Comparison of ENCODE assay signal across 9 mouse cellular contexts in genomic region chr19:5455568-5455967, GRCm38 (mm10). TPM values are rescaled to one million over a fixed set of nuclear protein-coding genes. Genes with fewer than 3 reads are reported as not detected.
DNase-seq lines count a peak whose midpoint lies in the region; ATAC-seq and TF ChIP-seq lines count a peak whose summit lies in the region.
"Had no signal": no experiment of that assay in that cellular context is flagged by ENCODE, and none has a peak within 500 bp of the region (broad histone marks: within the 10 kb centered on the region; RNA-seq: fewer than 3 reads in every experiment).

No protein-coding gene starts in this region.

- no peak for ATAC-seq in heart, embryonic 15.5 days (replicated peaks; ENCODE audit: insufficient number of reproducible peaks, insufficient read depth, low FRiP score, low read depth)
- no peak for ATAC-seq in liver, embryonic 15.5 days (ENCODE audit: insufficient read depth)
- ATAC-seq in erythroid progenitor cell, adult 5-6 weeks (replicated peaks; ENCODE audit: low FRiP score, poor library complexity, severe bottlenecking): no peak

- H3K9me3 ChIP-seq in heart, embryonic 15.5 days (replicated peaks): no peaks in the 10 kb centered on the region
- H3K9me3 ChIP-seq in liver, embryonic 15.5 days (replicated peaks): no peaks in the 10 kb centered on the region

- peak overlapping the region; percentile 77 for H3K4me3 ChIP-seq in cerebellum, adult 2 months (replicated peaks; ENCODE audit: insufficient read depth, low read depth, low read length)
- no peak overlapping the region for H3K4me3 ChIP-seq in C2C12 (ENCODE audit: insufficient read depth, poor library complexity, severe bottlenecking)
- H3K4me3 ChIP-seq in heart, embryonic 15.5 days: peak overlapping the region; percentile 64
- peak overlapping the region; percentile 76; the same call in 1 of the 2 replicates for H3K4me3 ChIP-seq in liver, embryonic 15.5 days (replicated peaks)

- peaks cover 10% of the 10 kb centered on the region for H3K4me1 ChIP-seq in cerebellum, adult 2 months (ENCODE audit: control insufficient read depth, insufficient read depth, low read length)
- H3K4me1 ChIP-seq in heart, embryonic 15.5 days (replicated peaks): peaks cover 36% of the 10 kb centered on the region
- peaks cover 47% of the 10 kb centered on the region for H3K4me1 ChIP-seq in liver, embryonic 15.5 days (replicated peaks)

- TF ChIP-seq POLR2A in cerebellum, adult 2 months (IDR thresholded peaks at IDR 0.05; ENCODE audit: borderline replicate concordance, insufficient read depth, low read length): no peak

- H3K36me3 ChIP-seq in C2C12 (ENCODE audit: control insufficient read depth, insufficient read depth): peaks cover 61% of the 10 kb centered on the region
- no peaks in the 10 kb centered on the region for H3K36me3 ChIP-seq in heart, embryonic 15.5 days
- H3K36me3 ChIP-seq in liver, embryonic 15.5 days (replicated peaks): no peaks in the 10 kb centered on the region

- H3K79me2 ChIP-seq in C2C12 (ENCODE audit: control insufficient read depth, insufficient read depth): peaks cover 66% of the 10 kb centered on the region

- peak overlapping the region; percentile 94 for H3K4me2 ChIP-seq in heart, embryonic 15.5 days
- H3K4me2 ChIP-seq in liver, embryonic 15.5 days: peak overlapping the region; percentile 100

- no peaks in the 10 kb centered on the region for H3K27me3 ChIP-seq in cerebellum, adult 2 months (ENCODE audit: control insufficient read depth, insufficient read depth, low read length)
- no peaks in the 10 kb centered on the region for H3K27me3 ChIP-seq in C2C12 (ENCODE audit: control insufficient read depth, insufficient read depth, insufficient read length)
- peaks cover 1% of the 10 kb centered on the region; the same call in 1 of the 2 replicates for H3K27me3 ChIP-seq in heart, embryonic 15.5 days
- peaks cover 23% of the 10 kb centered on the region for H3K27me3 ChIP-seq in liver, embryonic 15.5 days

- intact Hi-C loops in left cerebral cortex, postnatal 36 days (cut with DNase I): no loop called here

- DNase-seq in cerebellum, adult 2 months: peak in 1 of 2 experiments; percentile 30
- no peak for DNase-seq in cerebellum, postnatal 4 days (ENCODE audit: low spot score in 2 of 2)
- no peak for DNase-seq in right cerebral cortex, postnatal 36 days (ENCODE audit: low spot score in 2 of 2)
- no peak for DNase-seq in left cerebral cortex, postnatal 36 days (ENCODE audit: low spot score in 2 of 2)
- DNase-seq: right cerebral cortex, postnatal 4 days had no signal

- peak overlapping the region; percentile 96; the same call in 1 of the 2 replicates for H3K27ac ChIP-seq in cerebellum, adult 2 months (ENCODE audit: insufficient read depth, low read length)
- H3K27ac ChIP-seq in heart, embryonic 15.5 days: peak overlapping the region; percentile 88
- no peak overlapping the region for H3K27ac ChIP-seq in liver, embryonic 15.5 days (replicated peaks)

- 8% methylated on average over 8 of the region's 8 CpGs for WGBS in cerebellum, adult 2 months
- 62% methylated on average over 8 of the region's 8 CpGs for WGBS in heart, embryonic 15.5 days
- 59% methylated on average over 8 of the region's 8 CpGs for WGBS in liver, embryonic 15.5 days (ENCODE audit: insufficient replicate concordance)

- H3K79me3 ChIP-seq in C2C12 (ENCODE audit: low read depth): peaks cover 45% of the 10 kb centered on the region

- H3K9ac ChIP-seq in heart, embryonic 15.5 days: peak overlapping the region; percentile 80; the same call in 1 of the 2 replicates
- no peak overlapping the region for H3K9ac ChIP-seq in liver, embryonic 15.5 days

- TF ChIP-seq CTCF in cerebellum, adult 2 months (IDR thresholded peaks at IDR 0.05; ENCODE audit: borderline replicate concordance, insufficient read depth, low read depth, low read length): no peak
- no peak for TF ChIP-seq CTCF in C2C12 (IDR thresholded peaks at IDR 0.05; ENCODE audit: control insufficient read depth, insufficient read depth, insufficient read length)

- H3ac ChIP-seq in C2C12 (ENCODE audit: control insufficient read depth, insufficient read length, low read depth): peak overlapping the region; percentile 9

TF ChIP-seq in C2C12, 6 proteins besides CTCF, POLR2A, EP300 and RAD21:
- no peak for TF ChIP-seq CEBPB (IDR thresholded peaks at IDR 0.05; ENCODE audit: low read depth)
- TF ChIP-seq FOSL1 (IDR thresholded peaks at IDR 0.05; ENCODE audit: insufficient read depth, low read length, poor library complexity, severe bottlenecking): no peak
- TF ChIP-seq MYOG (IDR thresholded peaks at IDR 0.05; ENCODE audit: control insufficient read depth, extremely low read depth, insufficient read length): no peak

RNA-seq across cellular contexts. Expression of gene Ccdc85b, which starts 2.1 kb away (rescaled TPM):
- polyA plus RNA-seq in cerebellum, adult 2 months (2012; rRNA removed): 31.0 and 32.5 TPM in 2 replicates
- 30.5 TPM for polyA plus RNA-seq in C2C12 (2012; fragmentation: generic; extraction: Trizol)
- polyA plus RNA-seq in heart, embryonic 15.5 days (2015; fragmentation: Nextera tagmentation; extraction: Ambion mirVana): 9.0 and 9.9 TPM in 2 replicates
- 1.6 TPM in 2 replicates for polyA plus RNA-seq in liver, embryonic 15.5 days (2015; fragmentation: Nextera tagmentation; extraction: Ambion mirVana)
- not detected in 2 replicates for total RNA-seq in erythroid progenitor cell, adult 5-6 weeks (2015; ENCODE audit: low replicate concordance)
- total RNA-seq in erythroid progenitor cell, adult 5-6 weeks (2017; ENCODE audit: low replicate concordance): 1.2 TPM in 1 of 2 replicates, not detected in the other
- total RNA-seq in left cerebral cortex, postnatal 36 days (2021): 10 to 100 TPM; 28.5 to 31.7 TPM

RNA-seq across cellular contexts. Expression of gene Fibp, which starts 4.8 kb away (rescaled TPM):
- 140 and 146 TPM in 2 replicates for polyA plus RNA-seq in cerebellum, adult 2 months (2012; rRNA removed)
- 83.7 TPM for polyA plus RNA-seq in C2C12 (2012; fragmentation: generic; extraction: Trizol)
- 97.9 and 106 TPM in 2 replicates for polyA plus RNA-seq in heart, embryonic 15.5 days (2015; fragmentation: Nextera tagmentation; extraction: Ambion mirVana)
- polyA plus RNA-seq in liver, embryonic 15.5 days (2015; fragmentation: Nextera tagmentation; extraction: Ambion mirVana): 25.3 and 28.6 TPM in 2 replicates
- total RNA-seq in erythroid progenitor cell, adult 5-6 weeks (2015; ENCODE audit: low replicate concordance): 11.5 and 21.8 TPM in 2 replicates
- total RNA-seq in erythroid progenitor cell, adult 5-6 weeks (2017; ENCODE audit: low replicate concordance): 29.0 and 32.5 TPM in 2 replicates
- 10 to 100 TPM; 87.2 to 95.1 TPM for total RNA-seq in left cerebral cortex, postnatal 36 days (2021)

RNA-seq across cellular contexts. Expression of gene Fosl1, which starts 8.2 kb away (rescaled TPM):
- not detected in 2 replicates for polyA plus RNA-seq in cerebellum, adult 2 months (2012; rRNA removed)
- 146 TPM for polyA plus RNA-seq in C2C12 (2012; fragmentation: generic; extraction: Trizol)
- not detected in 2 replicates for polyA plus RNA-seq in heart, embryonic 15.5 days (2015; fragmentation: Nextera tagmentation; extraction: Ambion mirVana)
- polyA plus RNA-seq in liver, embryonic 15.5 days (2015; fragmentation: Nextera tagmentation; extraction: Ambion mirVana): not detected in 2 replicates
- not detected in 2 replicates for total RNA-seq in erythroid progenitor cell, adult 5-6 weeks (2015; ENCODE audit: low replicate concordance)
- total RNA-seq in erythroid progenitor cell, adult 5-6 weeks (2017; ENCODE audit: low replicate concordance): not detected in 2 replicates
- total RNA-seq in left cerebral cortex, postnatal 36 days (2021): not detected

RNA-seq across cellular contexts. Expression of gene Ctsw, which starts 12.7 kb away (rescaled TPM):
- polyA plus RNA-seq in cerebellum, adult 2 months (2012; rRNA removed): 1.2 and 1.5 TPM in 2 replicates
- 4.8 TPM for polyA plus RNA-seq in C2C12 (2012; fragmentation: generic; extraction: Trizol)
- polyA plus RNA-seq in heart, embryonic 15.5 days (2015; fragmentation: Nextera tagmentation; extraction: Ambion mirVana): 1.4 and 3.5 TPM in 2 replicates
- 0.53 and 0.54 TPM in 2 replicates for polyA plus RNA-seq in liver, embryonic 15.5 days (2015; fragmentation: Nextera tagmentation; extraction: Ambion mirVana)
- 6.3 TPM in 1 of 2 replicates, not detected in the other for total RNA-seq in erythroid progenitor cell, adult 5-6 weeks (2015; ENCODE audit: low replicate concordance)
- not detected in 2 replicates for total RNA-seq in erythroid progenitor cell, adult 5-6 weeks (2017; ENCODE audit: low replicate concordance)
- total RNA-seq in left cerebral cortex, postnatal 36 days (2021): under 1 TPM in 1 of 2 experiments, not detected in 1; 0.86 TPM

RNA-seq across cellular contexts. Expression of gene Efemp2, which starts 18.2 kb away (rescaled TPM):
- polyA plus RNA-seq in cerebellum, adult 2 months (2012; rRNA removed): 43.3 and 43.4 TPM in 2 replicates
- polyA plus RNA-seq in C2C12 (2012; fragmentation: generic; extraction: Trizol): 177 TPM
- polyA plus RNA-seq in heart, embryonic 15.5 days (2015; fragmentation: Nextera tagmentation; extraction: Ambion mirVana): 65.6 and 95.4 TPM in 2 replicates
- 16.0 and 17.5 TPM in 2 replicates for polyA plus RNA-seq in liver, embryonic 15.5 days (2015; fragmentation: Nextera tagmentation; extraction: Ambion mirVana)
- total RNA-seq in erythroid progenitor cell, adult 5-6 weeks (2015; ENCODE audit: low replicate concordance): 5.0 TPM in 1 of 2 replicates, not detected in the other
- not detected in 2 replicates for total RNA-seq in erythroid progenitor cell, adult 5-6 weeks (2017; ENCODE audit: low replicate concordance)
- total RNA-seq in left cerebral cortex, postnatal 36 days (2021): 10 to 100 TPM; 11.2 to 16.0 TPM

Comparison
In these comparisons a context has a peak if more than half of its experiments do, and no peak if none do; other contexts are left out.
1. RNA of gene Fosl1, which starts 8.2 kb away (polyA plus RNA-seq): 146 TPM in C2C12 (single experiment); not detected in heart, embryonic 15.5 days, not detected in cerebellum, adult 2 months and not detected in liver, embryonic 15.5 days; every median in the first group is over 100 times any median in the second.